Mouse (Mus musculus) heart, adult 10 weeks (tissue): ENCODE data around the gene Aggf1. TPM values are rescaled to one million over a fixed set of nuclear protein-coding genes. Genes with fewer than 3 reads are reported as not detected.

ENCODE experiments used
- polyA plus RNA-seq: library from polyadenylated mRNA; stranded (reverse); fragments of 350-450 nt; fragmentation: Illumina TruSeq; extraction: RNeasy Lipid Tissue Mini Kit (QIAGEN cat#74804); gene quantifications from one replicate; pipeline ENCODE4 v1.2.3, GENCODE M21; 2014; ENCODE audit warnings: low read depth, low replicate concordance

Aggf1 gene
- 22.3 TPM for polyA plus RNA-seq

GRCm38 (mm10) chr13:95374701-95375553 is at the start of gene Aggf1:
Gene Aggf1, minus strand, starts transcription at chr13:95375352.

GRCm38 (mm10) chr13:95323400-95323799 is 51.8 kb downstream of the Aggf1 start, which contains the start of gene Zbed3:
Gene Zbed3, plus strand, starts transcription at chr13:95323612.

Other genes with a start within 250 kb of the Aggf1 start
- 2.7 TPM for gene Pde8b, start 125.0 kb downstream of the Aggf1 start, polyA plus RNA-seq
- 14.7 TPM for gene Zbed3, start 51.7 kb downstream of the Aggf1 start, polyA plus RNA-seq
- gene Crhbp, start 69.6 kb upstream of the Aggf1 start, polyA plus RNA-seq, result not detected
- gene S100z, start 103.4 kb upstream of the Aggf1 start, polyA plus RNA-seq, result not detected
- 0.73 TPM for gene F2rl1, start 149.9 kb upstream of the Aggf1 start, polyA plus RNA-seq
- gene F2r, start 243.1 kb upstream of the Aggf1 start, polyA plus RNA-seq, result 29.2 TPM